Mouse (Mus musculus): Measurements from ENCODE around the gene Ehd1. TPM values are rescaled to one million over a fixed set of nuclear protein-coding genes. Genes with fewer than 3 reads are reported as not detected.

The Ehd1 gene
- total RNA-seq, 2 experiments from 2014 or later, result 23.5 to 36.0 TPM

DNA sequence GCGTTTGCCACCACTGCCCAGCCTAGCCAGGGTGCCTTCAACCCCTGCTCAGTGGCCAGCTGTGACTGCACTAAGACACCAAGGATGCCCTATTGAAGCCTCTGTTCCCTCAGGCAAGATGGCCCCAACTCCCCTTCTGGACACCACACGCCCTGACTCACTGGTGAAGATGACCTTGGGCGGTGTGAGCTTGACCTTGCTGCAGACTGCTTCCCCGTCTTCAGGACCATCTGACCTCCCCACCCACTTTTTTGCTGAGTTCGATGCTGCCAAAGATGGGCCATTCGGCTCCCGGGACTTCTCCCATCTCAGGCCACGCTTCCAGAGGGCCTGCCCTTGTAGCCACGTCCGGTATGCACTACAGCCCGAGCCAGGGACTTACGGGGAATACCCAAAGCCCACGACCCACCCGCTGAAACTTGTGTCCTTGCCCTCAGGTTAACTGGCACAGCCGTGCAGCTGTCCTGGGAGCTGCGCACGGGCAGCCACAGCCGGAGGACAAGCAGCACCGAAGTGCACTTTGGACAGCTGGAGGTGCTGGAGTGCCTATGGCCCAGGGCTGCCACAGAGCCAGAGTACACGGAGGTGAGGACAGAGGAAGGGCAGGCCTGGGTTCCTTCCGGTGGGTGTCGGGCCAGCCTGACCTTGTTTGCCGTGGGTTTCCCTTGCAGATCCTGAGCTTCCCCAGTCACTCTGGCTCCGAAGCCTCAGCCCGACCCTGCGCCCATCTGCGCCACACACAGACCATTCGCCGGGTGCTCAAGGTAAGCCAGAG lies 28.8 kb upstream of the Ehd1 start:
- DNase-seq, result no peak
- intact Hi-C loops (cut with DNase I), result loop anchor here (5.0 kb wide), 1 partner anchor 700 kb away; no protein-coding TSS in a partner anchor

DNA sequence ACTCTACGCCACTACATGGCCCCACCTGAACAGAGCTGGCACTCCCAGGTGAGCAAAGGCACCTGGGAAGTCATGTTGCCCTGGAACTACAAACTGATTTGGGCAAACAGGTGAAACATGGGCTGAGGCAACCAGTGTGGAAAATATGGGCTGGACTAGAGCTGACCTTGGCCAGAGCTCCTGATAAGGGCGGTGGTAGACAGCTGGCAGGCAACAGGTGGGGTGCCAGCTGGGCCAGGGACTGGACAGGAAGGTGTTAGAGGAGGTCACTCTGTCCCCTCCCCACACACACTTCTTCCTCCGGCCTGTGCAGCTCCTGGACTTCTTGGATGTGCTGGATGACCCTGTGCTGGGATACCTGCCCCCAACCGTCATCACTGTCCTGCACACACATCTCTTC lies 23.5 kb upstream of the Ehd1 start:
- DNase-seq, result no peak
- intact Hi-C loops (cut with DNase I), result no loop called here

GRCm38 (mm10) chr19:6260428-6260827 lies 16.1 kb upstream of the Ehd1 start:
- no peak for DNase-seq
- intact Hi-C loops (cut with DNase I), result no loop called here

- intact Hi-C loops (cut with DNase I), result no loop called here
- no peak for DNase-seq
These were observed 15.6 kb upstream of the Ehd1 start for GRCm38 (mm10) chr19:6260946-6261345.

DNA sequence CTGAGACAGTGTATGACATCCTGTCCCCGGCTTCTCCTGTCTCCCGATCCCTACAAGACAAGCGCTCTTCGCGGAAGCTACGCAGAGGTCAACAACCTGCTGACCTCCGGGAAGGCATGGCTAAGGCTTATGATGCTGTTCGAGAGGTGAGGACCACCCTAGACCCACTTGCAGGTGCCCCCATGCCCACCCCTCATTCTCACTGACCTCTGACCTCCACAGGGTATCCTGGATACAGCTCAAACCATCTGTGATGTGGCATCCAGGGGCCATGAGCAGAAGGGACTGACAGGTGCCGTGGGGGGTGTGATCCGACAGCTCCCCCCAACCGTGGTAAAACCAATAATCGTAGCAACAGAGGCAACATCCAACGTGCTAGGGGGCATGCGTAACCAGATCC lies 15.1 kb upstream of the Ehd1 start:
- intact Hi-C loops (cut with DNase I), result no loop called here
- no peak for DNase-seq

- peak; percentile 53 to 74 for DNase-seq
- intact Hi-C loops (cut with DNase I), result no loop called here
These were observed 14.3 kb upstream of the Ehd1 start for GRCm38 (mm10) chr19:6262222-6262621.

GRCm38 (mm10) chr19:6262839-6263433 lies 13.6 kb upstream of the Ehd1 start:
- DNase-seq, result no peak
- intact Hi-C loops (cut with DNase I), result no loop called here

DNA sequence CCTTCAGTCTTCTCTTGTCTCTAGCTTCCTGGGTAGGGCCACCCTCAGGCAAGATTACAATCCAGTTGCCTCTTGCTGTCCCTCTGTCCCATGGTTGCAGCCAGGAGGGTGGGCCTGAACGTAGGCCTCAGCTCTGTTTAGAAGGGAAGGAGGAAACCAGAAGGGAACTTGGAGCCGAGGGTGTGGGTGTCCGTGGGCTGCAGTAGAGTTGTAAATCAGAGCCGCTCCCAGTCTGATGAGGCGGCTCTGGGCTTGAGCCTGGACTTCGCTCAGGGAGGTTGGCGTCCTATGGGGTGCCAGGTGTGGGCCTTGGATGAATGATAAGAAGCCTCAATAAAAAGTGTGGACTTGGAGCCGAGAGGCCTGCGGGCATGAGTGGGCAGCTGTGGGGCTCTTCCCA lies 12.3 kb upstream of the Ehd1 start:
- intact Hi-C loops (cut with DNase I), result loop anchor here (2.0 kb wide), 1 partner anchor 67 kb away; no protein-coding TSS in a partner anchor
- no peak for DNase-seq

- no peak for DNase-seq
- intact Hi-C loops (cut with DNase I), result loop anchor here (2.0 kb wide), 1 partner anchor 66 kb away; no protein-coding TSS in a partner anchor
These were observed 11.6 kb upstream of the Ehd1 start for GRCm38 (mm10) chr19:6264945-6265344.

DNA sequence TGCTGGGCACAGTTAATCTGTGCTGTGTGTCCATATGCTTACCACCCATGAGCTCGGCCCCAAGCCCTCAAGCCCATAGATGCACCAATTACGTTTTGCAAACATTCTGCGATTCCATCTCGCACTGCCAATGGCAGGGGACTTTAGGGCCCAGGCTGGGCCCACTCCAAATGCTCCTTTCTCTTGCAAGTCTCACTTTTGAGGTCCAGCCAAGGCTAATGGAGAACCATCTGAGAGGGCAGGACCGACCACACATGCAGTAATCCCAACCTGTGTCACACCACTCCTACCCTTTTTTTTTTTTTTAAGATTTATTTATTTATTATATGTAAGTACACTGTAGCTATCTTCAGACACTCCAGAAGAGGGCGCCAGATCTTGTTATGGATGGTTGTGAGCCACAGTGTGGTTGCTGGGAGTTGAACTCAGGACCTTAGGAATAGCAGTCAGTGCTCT lies 10.8 kb upstream of the Ehd1 start:
- no peak for DNase-seq
- intact Hi-C loops (cut with DNase I), result loop anchor here (2.0 kb wide), 1 partner anchor 65 kb away; no protein-coding TSS in a partner anchor

DNA sequence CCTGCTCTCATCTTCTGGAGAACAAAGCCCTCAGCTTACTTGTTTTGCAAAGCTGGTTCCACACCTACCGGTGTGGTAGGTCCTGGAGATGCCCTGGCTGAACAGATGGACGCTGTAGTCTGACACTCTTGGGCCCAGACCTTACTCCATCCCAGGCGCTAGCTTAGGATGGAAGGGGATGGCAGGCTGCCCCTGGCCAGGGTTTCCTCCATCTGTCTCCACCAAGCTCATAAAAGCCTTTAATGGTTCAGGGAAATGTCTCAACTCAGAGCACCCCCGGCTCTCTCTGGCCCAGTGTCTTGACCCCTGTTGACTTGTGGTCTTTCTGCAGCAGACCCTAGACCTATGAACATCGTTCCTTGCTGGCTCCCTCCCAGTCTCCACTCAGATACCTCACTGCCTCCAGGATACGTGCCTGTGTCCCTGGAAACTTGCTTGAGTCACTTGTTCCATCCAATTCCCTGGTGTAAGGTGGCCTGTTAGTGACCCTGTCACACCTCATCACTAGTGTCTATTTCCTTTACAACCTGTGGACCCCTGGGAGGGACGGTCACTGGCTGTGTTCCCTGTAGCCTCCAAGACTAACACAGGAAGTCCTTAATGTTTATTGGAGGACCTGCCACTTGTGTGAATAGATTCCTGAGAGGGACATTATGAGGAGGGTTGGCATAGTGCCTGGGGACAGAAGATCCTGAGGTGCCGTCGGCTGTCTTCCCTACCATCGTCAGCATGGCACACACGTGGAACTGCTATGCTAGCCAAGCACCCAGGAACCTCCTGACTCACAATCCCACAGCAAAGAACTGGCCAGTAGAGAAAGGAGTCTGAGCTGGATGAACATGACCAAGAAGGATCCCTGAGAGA lies 9.0 kb upstream of the Ehd1 start:
- DNase-seq, result no peak
- intact Hi-C loops (cut with DNase I), result loop anchor here (1.0 kb wide), 1 partner anchor 37 kb away; no protein-coding TSS in a partner anchor

GRCm38 (mm10) chr19:6268170-6268528 lies 8.4 kb upstream of the Ehd1 start:
- DNase-seq, result peak; percentile 83 to 86
- intact Hi-C loops (cut with DNase I), result loop anchor here (1.0 kb wide), 1 partner anchor 36 kb away; no protein-coding TSS in a partner anchor

DNA sequence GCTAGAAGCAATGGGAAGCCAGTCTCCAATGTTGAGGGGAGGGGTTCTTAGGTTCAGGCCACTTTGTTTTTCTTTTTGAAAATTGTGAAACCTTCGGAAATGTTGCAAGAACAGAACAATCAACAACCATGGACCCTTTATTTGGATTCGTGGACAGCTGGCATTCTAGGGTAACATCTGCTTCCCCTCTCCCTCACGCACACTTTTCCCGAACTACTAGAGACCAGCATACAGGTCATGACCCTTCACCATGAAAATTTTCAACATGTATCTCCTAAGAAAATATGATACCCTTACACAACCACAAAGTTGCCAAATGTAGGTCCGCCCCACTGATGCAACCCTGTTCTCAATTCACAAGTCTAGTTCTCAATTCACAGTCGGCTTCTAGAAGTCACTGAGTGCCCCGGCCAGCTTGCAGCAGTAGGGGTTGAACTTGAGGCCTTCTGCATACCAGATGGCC lies 7.8 kb upstream of the Ehd1 start:
- intact Hi-C loops (cut with DNase I), result loop anchor here (1.0 kb wide), 1 partner anchor 36 kb away; no protein-coding TSS in a partner anchor
- no peak for DNase-seq

DNA sequence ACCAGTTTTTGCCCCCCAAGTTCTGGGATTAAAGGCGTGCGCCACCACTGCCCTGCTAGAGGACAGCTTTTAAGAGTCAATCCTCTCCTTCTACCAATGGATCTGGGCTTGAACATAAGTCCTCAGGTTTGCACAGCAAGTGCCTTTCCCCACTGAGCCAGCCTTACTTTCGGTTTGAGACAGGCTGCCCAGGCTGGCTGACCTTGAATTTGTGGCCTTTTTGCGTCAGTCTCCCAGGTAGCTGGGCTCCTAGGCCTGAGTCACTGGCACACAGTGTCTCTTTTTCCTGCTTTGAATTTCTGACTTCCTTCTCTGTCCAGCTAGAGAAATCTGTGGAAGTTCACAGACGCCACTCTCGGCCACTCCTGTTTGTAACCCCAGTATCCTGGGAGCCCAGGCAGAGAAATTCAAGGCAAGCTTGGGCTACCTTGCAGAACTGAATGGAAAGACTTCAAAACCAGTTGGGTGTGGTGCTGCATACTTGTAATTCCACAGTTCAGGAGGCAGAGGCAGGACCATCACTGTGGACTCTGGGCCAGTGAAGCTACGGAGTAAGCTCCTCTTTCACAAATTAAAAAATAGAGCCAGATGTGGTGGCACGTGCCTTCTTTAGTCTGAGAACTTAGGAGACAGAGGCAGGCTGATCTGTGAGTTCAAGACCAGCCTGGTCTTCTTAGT lies 6.6 kb upstream of the Ehd1 start:
- intact Hi-C loops (cut with DNase I), result no loop called here
- DNase-seq, result no peak

DNA sequence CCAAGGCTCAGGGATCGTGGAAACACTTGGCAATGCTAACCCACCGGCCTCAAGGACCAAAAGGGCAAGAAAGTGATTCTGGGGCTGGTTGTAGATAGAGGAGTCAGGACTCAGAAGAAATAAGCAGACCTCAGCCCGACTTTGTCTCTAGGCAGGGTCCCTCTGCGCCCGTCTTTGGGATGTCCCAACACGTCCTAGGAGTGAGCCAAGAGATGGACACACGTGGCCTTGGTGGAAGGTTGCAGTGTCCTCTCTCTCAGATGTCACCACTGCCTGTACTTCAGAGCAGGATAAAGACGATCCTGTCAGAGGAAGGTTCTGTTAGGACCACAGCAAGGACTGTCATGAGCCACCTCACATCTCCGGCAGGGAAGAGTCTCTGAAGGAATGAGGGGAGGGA lies 5.9 kb upstream of the Ehd1 start:
- no peak for DNase-seq
- intact Hi-C loops (cut with DNase I), result no loop called here

DNA sequence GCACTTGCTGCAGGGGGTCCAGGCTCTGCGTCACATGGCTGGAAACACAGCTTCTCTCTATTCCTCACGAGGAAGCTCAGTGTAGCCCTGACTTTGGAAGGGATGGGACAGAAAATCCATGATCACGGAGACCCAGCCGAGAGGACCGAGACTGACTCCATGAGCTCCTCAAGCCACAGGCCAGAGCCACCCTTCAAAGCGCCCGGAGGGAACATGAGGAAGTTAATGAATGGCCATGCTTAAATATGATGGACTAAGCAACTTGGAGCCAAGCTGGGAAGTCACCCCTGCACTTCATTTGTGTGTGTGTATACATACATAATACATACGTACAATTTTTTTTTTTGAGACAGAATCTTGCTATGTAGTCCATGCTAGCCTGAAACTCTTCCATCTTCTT lies 5.3 kb upstream of the Ehd1 start:
- no peak for DNase-seq
- intact Hi-C loops (cut with DNase I), result no loop called here

- DNase-seq, result no peak
- intact Hi-C loops (cut with DNase I), result no loop called here
These were observed 4.5 kb upstream of the Ehd1 start for GRCm38 (mm10) chr19:6272053-6272452.

- DNase-seq, result no peak
- intact Hi-C loops (cut with DNase I), result no loop called here
These were observed 3.8 kb upstream of the Ehd1 start for GRCm38 (mm10) chr19:6272738-6273137.

- intact Hi-C loops (cut with DNase I), result no loop called here
- DNase-seq, result no peak
These were observed 2.9 kb upstream of the Ehd1 start for GRCm38 (mm10) chr19:6273592-6273991.

DNA sequence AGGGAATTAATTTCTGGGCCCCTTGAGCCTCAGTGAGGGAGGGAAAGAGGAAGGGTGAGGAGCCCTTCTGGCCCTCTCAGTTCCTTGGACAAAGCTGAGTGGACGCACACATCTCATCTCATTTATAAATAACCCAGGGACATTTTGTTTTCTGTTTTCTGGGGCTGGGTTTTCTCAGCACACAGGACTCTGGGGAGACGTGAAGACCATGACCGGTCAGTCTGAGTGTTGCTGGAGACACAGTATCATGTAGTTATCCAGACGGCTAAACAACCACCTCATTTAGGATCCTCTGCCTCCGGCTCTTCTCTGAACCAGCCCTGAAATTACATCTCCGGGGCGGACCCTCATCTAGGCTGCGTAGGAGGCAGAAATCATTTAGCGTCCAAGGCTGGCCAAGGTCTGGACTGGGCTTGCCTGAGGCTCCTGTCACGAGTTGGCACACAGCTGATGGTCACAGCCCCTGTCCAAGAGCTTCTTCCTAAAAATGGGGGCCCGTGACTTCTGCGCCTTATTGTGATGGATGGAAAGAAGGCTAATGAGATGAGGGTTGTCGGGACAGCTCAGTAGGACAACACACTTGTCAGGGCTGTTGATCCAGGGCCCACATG lies 2.4 kb upstream of the Ehd1 start:
- no peak for DNase-seq
- intact Hi-C loops (cut with DNase I), result no loop called here
